Mouse (Mus musculus): ENCODE measurements at regions not wholly inside any gene's neighbourhood (a gene's known extent, or its start where the extent isn't known, plus 50 kb on each side); places are given as distances from the start of the nearest gene placed in this dataset.

GRCm38 (mm10) chr15:93189266-93189855 is 85.6 kb downstream of the Gxylt1 start:
- TF ChIP-seq CTCF (IDR thresholded peaks at IDR 0.05; ENCODE audit: insufficient read depth, low read depth, low read length) (no peak), POLR2A (IDR thresholded peaks at IDR 0.05; ENCODE audit: insufficient read depth, low read depth, low read length) (no peak)

Data from olfactory bulb, adult 2 months (tissue).